Mouse (Mus musculus): Measurements from ENCODE around the gene Cr2. TPM values are rescaled to one million over a fixed set of nuclear protein-coding genes. Genes with fewer than 3 reads are reported as not detected.

Cr2 gene
- 0.04 and 0.12 TPM in 2 replicates for polyA plus RNA-seq (2015; fragmentation: Nextera tagmentation; extraction: Ambion mirVana)

GRCm38 (mm10) chr1:195175980-195176931 is at the start of gene Cr2:
Cr2 (minus strand) TSS chr1:195176716.

GRCm38 (mm10) chr1:195130953-195131674 is 45.4 kb downstream of the Cr2 start, which contains the start of gene Cr1l:
Cr1l (minus strand) TSS chr1:195131586.

GRCm38 (mm10) chr1:195092220-195092720 is 84.2 kb downstream of the Cr2 start, which contains the start of gene Cd46:
Cd46 (minus strand) TSS chr1:195092249.

Other genes starting within 250 kb of the Cr2 start
- 124 and 135 TPM in 2 replicates for gene Cd34, start 237.9 kb downstream of the Cr2 start, polyA plus RNA-seq (2015; fragmentation: Nextera tagmentation; extraction: Ambion mirVana)
- gene Cd46, start 84.5 kb downstream of the Cr2 start, polyA plus RNA-seq (2015; fragmentation: Nextera tagmentation; extraction: Ambion mirVana), result 0.38 and 0.77 TPM in 2 replicates
- 50.0 and 57.7 TPM in 2 replicates for gene Cr1l, start 45.1 kb downstream of the Cr2 start, polyA plus RNA-seq (2015; fragmentation: Nextera tagmentation; extraction: Ambion mirVana)